Mouse (Mus musculus) E14TG2a.4 (cell line): ENCODE measurements around the gene Dact3.

ENCODE experiments used
- H3K27me3 ChIP-seq: 2 replicates; pipeline ENCODE4 v1.6.1; 2014; ENCODE audit warnings: low read length, control low read depth; ENCODE audit not compliant: insufficient read depth
- H3K36me3 ChIP-seq: 2 replicates; pipeline ENCODE4 v1.6.1; 2014; ENCODE audit warnings: low read length, control low read depth; ENCODE audit not compliant: insufficient read depth
- H3K4me1 ChIP-seq: replicated peaks from 2 replicates; pipeline ENCODE4 v1.6.1; 2014; ENCODE audit warnings: low read depth, low read length, control low read depth
- H3K4me3 ChIP-seq: replicated peaks from 2 replicates; pipeline ENCODE4 v1.5.1; 2014; ENCODE audit warnings: mild to moderate bottlenecking, low read length
- H3K9me3 ChIP-seq: 2 replicates; pipeline ENCODE4 v1.6.1; 2014; ENCODE audit warnings: low read length, control low read depth
- CTCF ChIP-seq: conservative IDR thresholded peaks from 2 replicates; pipeline ENCODE4 v1.5.1; 2014; ENCODE audit warnings: low read length
- NANOG ChIP-seq: IDR thresholded peaks from 2 replicates; pipeline ENCODE4 v1.6.1; 2014; ENCODE audit warnings: borderline replicate concordance, low read length, mixed read lengths
- POU5F1 ChIP-seq: IDR thresholded peaks from 2 replicates; pipeline ENCODE4 v1.6.1; 2014; ENCODE audit warnings: low read length, borderline replicate concordance

The Dact3 gene

DNA sequence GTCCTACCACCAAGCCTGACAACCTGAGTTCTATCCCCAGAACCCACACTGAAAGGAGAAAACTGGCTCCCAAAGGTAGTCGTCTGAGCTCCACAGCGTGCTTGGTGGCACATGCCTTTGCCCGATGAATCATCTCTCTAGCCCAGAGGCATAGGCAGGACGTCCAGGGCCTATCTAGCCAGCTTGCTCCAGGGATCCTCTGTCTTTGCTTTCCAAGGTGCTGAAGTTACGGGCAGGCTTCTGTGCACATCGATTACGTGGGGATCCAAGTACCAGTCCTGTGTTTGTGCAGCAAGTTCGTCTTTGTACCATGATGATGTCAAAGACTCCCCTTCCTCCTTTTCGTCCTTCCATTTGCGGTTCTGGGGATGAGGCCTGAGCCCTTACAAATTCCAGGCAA, 3.5 kb upstream of the Dact3 start:
- H3K4me3 ChIP-seq, result no peak overlapping the region
- H3K4me1 ChIP-seq, result peaks cover 38% of the 10 kb centered on the region
- no peaks in the 10 kb centered on the region for H3K9me3 ChIP-seq
- no peaks in the 10 kb centered on the region for H3K27me3 ChIP-seq
- TF ChIP-seq CTCF, result no peak
- no peak for TF ChIP-seq NANOG
- no peak for TF ChIP-seq POU5F1
- no peaks in the 10 kb centered on the region for H3K36me3 ChIP-seq

DNA sequence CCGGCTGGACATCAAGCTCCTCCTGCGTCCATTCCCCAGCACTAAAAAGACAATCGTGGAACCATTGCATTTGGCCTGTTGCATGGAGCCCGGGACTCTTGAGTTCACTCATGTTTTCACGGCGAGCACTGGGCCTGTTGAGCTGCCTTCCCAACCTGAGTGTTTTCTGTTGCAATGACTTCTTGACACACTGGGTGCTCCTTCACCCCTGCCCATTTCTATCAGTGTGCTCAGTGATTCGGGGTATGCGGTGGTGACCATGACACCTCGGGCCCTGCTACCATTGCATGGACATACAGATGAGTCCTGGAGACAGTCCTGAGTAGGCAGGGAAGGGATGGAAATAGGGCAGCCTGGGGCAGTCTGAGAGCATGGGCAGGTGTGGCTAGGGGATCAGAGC, 2.6 kb upstream of the Dact3 start:
- Histone ChIP-seq H3K4me1 (peaks cover 46% of the 10 kb centered on the region), H3K4me3 (no peak overlapping the region), H3K27me3 (no peaks in the 10 kb centered on the region), H3K36me3 (no peaks in the 10 kb centered on the region), H3K9me3 (no peaks in the 10 kb centered on the region)
- no peak for TF ChIP-seq NANOG
- TF ChIP-seq POU5F1, result no peak
- no peak for TF ChIP-seq CTCF

DNA sequence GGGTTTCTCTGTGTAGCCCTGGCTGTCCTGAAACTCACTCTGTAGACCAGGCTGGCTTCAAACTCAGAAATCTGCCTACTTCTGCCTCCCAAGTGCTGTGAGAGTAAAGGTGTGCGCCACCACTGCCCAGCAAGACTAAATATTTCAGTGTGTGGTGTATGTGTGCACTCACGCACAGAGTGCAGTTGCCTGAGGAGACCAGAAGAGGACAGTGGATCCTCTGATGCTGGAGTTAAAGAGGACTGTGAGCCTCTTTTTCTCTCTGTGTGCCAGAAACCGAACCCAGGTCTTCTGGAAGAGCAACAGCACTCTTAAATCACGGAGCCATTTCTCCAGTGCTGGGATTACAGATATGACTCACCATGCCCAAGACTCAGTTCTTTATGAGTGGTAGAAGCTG, 1.7 kb upstream of the Dact3 start:
- TF ChIP-seq CTCF (no peak), POU5F1 (no peak), NANOG (no peak)

DNA sequence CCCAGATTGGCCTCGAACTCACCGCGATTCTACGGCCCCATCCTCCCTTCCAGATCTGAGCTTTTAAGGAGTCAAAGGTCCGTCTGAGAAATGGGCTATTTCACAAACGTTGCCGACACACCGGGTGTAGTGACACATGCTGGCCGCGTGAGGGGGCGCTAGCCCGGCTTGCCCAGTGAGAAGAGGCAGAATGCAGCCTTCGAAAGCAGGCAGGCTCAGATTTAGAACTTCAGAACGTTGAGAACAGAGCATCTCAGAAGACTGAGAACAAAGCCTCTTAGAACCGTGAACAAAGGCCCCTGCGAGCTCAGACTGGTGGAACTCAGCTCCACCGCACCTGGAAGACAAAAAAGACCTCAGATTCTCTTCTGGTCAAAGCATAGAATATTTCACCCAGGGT, 927 bp upstream of the Dact3 start:
- H3K9me3 ChIP-seq, result no peaks in the 10 kb centered on the region
- peak overlapping the region; percentile 80 for H3K4me3 ChIP-seq
- H3K27me3 ChIP-seq, result no peaks in the 10 kb centered on the region
- no peaks in the 10 kb centered on the region for H3K36me3 ChIP-seq
- TF ChIP-seq POU5F1 (no peak), NANOG (no peak), CTCF (peak; percentile 92)
- H3K4me1 ChIP-seq, result peaks cover 51% of the 10 kb centered on the region

More for the DNA sequence above, 1.7 kb upstream of the Dact3 start:
- Histone ChIP-seq H3K4me3 (no peak overlapping the region), H3K4me1 (peaks cover 50% of the 10 kb centered on the region), H3K9me3 (no peaks in the 10 kb centered on the region), H3K27me3 (no peaks in the 10 kb centered on the region), H3K36me3 (no peaks in the 10 kb centered on the region)

DNA sequence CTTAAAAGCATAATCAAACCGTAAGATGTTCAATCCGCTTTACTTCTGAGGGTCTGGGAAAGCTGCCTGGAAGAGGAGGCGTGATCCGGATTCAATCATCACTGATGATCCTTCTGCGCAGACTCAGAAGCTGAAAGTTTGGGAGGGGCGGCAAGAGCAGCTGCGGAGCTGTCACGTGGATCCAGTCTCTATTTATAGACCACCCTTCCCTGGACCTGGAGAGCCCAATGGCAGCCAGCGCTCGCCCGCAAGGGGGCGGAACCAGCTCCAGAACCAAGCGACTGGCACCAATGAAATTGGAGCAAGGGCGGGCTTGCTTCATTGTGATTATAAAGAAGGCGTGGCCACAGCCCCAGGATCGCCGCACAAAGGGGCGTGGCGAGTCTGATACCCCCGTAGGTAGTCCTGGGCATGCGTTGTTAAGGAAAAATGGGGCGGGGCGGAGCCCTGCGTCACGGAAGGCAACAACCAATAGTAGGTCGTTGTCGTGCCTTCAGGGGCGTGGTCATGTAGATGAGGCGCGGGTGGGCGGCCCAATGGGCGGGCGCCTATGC, 284 bp upstream of the Dact3 start:
- peak overlapping the region; percentile 88 for H3K4me3 ChIP-seq
- no peaks in the 10 kb centered on the region for H3K36me3 ChIP-seq
- no peaks in the 10 kb centered on the region for H3K9me3 ChIP-seq
- no peaks in the 10 kb centered on the region for H3K27me3 ChIP-seq
- no peak for TF ChIP-seq NANOG
- TF ChIP-seq CTCF, result no peak
- no peak for TF ChIP-seq POU5F1
- peaks cover 52% of the 10 kb centered on the region for H3K4me1 ChIP-seq

DNA sequence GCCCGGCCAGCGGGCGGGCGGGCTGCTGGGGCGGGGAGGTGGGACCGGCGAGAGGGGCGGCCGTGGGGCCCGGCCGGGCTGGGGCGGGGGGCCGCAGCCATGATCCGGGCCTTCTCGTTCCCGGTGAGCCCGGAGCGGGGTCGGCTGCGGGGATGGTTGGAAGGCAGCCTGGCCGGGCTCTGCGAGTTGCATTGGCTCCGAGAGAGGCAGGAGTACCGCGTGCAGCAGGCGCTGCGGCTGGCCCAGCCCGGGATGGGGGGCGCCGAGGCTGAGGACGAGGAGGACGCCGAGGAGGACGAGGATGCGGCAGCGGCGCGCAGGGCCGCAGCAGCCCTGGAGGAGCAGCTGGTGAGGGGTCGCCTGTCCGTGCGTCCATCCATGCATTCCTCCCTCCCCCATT, 209 bp downstream of the Dact3 start:
- peak overlapping the region; percentile 88 for H3K4me3 ChIP-seq
- peaks cover 53% of the 10 kb centered on the region for H3K4me1 ChIP-seq
- H3K27me3 ChIP-seq, result no peaks in the 10 kb centered on the region
- no peak for TF ChIP-seq POU5F1
- TF ChIP-seq NANOG, result no peak
- no peak for TF ChIP-seq CTCF
- no peaks in the 10 kb centered on the region for H3K9me3 ChIP-seq
- H3K36me3 ChIP-seq, result no peaks in the 10 kb centered on the region

DNA sequence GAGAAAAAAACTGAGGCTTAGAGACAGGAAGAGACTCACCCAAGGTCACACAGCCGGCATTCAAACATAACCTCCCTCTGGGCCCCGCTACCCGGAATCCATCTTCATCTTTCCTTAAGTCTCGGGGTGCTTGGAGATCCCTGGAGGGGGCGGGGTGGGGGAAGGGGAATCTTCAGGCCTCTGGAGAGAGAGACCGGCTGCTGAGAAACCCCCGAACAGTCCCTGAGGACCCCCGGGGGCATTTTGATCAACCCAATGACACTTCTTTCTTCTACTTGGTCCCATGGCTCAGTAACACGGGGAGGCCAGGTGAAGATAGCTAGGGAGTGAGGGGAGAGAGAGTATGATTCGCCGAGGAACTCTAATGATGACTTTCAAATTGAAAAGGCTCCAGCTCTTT, 889 bp downstream of the Dact3 start:
- Histone ChIP-seq H3K4me3 (peak overlapping the region; percentile 88), H3K36me3 (no peaks in the 10 kb centered on the region), H3K4me1 (peaks cover 60% of the 10 kb centered on the region), H3K27me3 (no peaks in the 10 kb centered on the region), H3K9me3 (no peaks in the 10 kb centered on the region)
- TF ChIP-seq POU5F1 (no peak), CTCF (no peak), NANOG (no peak)

DNA sequence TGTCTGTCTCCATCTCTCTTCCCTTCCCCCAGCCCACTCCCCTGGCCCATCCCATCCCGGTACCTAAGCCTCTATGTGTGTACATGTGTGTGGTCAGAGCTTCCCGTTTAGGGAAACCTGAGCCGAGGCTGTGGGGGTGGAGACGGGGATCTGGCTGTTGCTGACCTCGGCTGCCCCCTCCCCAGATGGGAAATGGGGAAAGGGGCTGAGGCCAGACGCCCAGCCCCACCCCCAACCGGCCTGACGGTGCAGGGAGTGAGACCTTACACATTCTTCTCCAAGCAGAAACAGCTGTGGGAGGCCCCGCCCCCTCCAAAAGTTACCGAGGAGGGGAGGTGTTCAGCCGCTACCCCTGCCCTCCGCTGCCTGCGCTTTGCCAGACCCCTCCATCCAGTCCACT, 1.5 kb downstream of the Dact3 start:
- H3K4me1 ChIP-seq, result peaks cover 66% of the 10 kb centered on the region
- peak overlapping the region; percentile 88 for H3K4me3 ChIP-seq
- H3K36me3 ChIP-seq, result no peaks in the 10 kb centered on the region
- no peaks in the 10 kb centered on the region for H3K9me3 ChIP-seq
- TF ChIP-seq NANOG, result no peak
- TF ChIP-seq CTCF, result no peak
- TF ChIP-seq POU5F1, result no peak
- H3K27me3 ChIP-seq, result no peaks in the 10 kb centered on the region

DNA sequence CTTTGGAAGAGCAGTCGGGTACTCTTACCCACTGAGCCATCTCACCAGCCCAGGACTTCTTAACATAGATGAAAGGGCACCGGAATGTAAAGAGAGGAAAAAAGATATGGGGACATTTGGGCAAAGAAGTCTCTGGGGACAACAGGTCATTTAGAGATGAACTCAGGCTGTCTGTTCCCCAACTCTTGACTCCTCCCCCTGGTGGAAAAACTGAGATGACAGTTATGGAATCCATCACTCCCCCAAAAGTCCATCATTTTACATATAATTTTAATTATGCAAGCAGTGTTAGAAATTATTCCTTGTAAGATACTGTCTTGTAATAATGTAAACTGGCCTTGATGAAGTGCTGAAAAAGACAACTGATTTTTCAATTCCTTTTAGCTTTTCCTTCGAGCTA, 2.6 kb downstream of the Dact3 start:
- Histone ChIP-seq H3K4me3 (no peak overlapping the region), H3K9me3 (no peaks in the 10 kb centered on the region), H3K4me1 (peaks cover 75% of the 10 kb centered on the region), H3K27me3 (no peaks in the 10 kb centered on the region), H3K36me3 (no peaks in the 10 kb centered on the region)
- TF ChIP-seq CTCF, result no peak
- TF ChIP-seq POU5F1, result no peak
- TF ChIP-seq NANOG, result no peak
